Mouse (Mus musculus) stomach, postnatal 0 days (tissue): ENCODE measurements at regions not wholly inside any gene's neighbourhood (a gene's known extent, or its start where the extent isn't known, plus 50 kb on each side); places are given as distances from the start of the nearest gene placed in this dataset.

ENCODE experiments used
- CTCF ChIP-seq: IDR thresholded peaks from 2 replicates; pipeline ENCODE4 v1.5.1; 2016; ENCODE audit warnings: antibody characterized with exemption, low read depth, mild to moderate bottlenecking, moderate library complexity
- EP300 ChIP-seq: optimal IDR thresholded peaks from 2 replicates; pipeline ENCODE3; 2016; ENCODE audit warnings: antibody characterized with exemption

DNA sequence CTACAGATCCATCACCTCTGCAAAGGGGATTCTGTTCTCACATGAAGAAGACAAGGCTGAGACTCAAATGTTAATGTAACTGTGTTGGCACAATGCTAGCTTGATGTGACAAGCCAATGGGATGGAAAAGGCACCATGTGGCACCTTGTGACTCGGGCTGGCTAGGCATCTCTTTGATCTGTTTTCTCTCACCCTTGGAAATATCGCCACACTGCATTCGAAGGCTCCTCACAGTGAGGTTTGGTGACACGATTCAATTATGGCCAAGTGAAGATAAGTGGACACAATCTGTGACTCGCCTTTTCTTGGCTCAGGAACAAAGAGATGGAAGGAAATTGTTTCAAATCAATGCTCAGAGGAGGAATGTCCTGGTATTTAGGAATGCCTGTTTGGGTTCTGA is 66.6 kb upstream of the Phyhipl start:
- TF ChIP-seq CTCF (no peak), EP300 (no peak)
